Mouse (Mus musculus): ENCODE measurements around the gene Cacng3. TPM values are rescaled to one million over a fixed set of nuclear protein-coding genes. Genes with fewer than 3 reads are reported as not detected.

Gene Cacng3
- 0.34 and 0.48 TPM in 2 replicates for polyA plus RNA-seq (2012; rRNA removed)

GRCm38 (mm10) chr7:122670442-122670872, at the start of gene Cacng3:
Gene Cacng3, plus strand, starts transcription at chr7:122670492.
- WGBS: 24% methylated on average over 13 of the region's 13 CpGs

GRCm38 (mm10) chr7:122622125-122622774, 48.0 kb upstream of the Cacng3 start:
- WGBS: 77% methylated on average over 9 of the region's 9 CpGs
- TF ChIP-seq CTCF (IDR thresholded peaks at IDR 0.05; ENCODE audit: extremely low read depth, insufficient read depth, insufficient read length, insufficient replicate concordance): no peak
- no peak for TF ChIP-seq POLR2A (IDR thresholded peaks at IDR 0.05; ENCODE audit: low read depth, low read length)
- Histone ChIP-seq H3K27me3 (ENCODE audit: control insufficient read depth, insufficient read depth, low read length) (no peaks in the 10 kb centered on the region), H3K4me1 (ENCODE audit: control insufficient read depth, insufficient read depth, insufficient read length) (no peaks in the 10 kb centered on the region), H3K36me3 (ENCODE audit: control insufficient read depth, insufficient read depth, low read length) (peaks cover 10% of the 10 kb centered on the region), H3K4me3 (ENCODE audit: extremely low read depth, insufficient read depth, insufficient read length) (no peak overlapping the region), H3K27ac (ENCODE audit: insufficient read depth, low read length) (no peak overlapping the region)
- DNase-seq (ENCODE audit: low read depth in 1 of 2, low spot score in 2 of 2): no peak

More at GRCm38 (mm10) chr7:122670442-122670872, at the start of gene Cacng3:
- Histone ChIP-seq H3K4me1 (ENCODE audit: control insufficient read depth, insufficient read depth, insufficient read length) (no peaks in the 10 kb centered on the region), H3K27me3 (ENCODE audit: control insufficient read depth, insufficient read depth, low read length) (peaks cover 4% of the 10 kb centered on the region; the same call in 1 of the 2 replicates), H3K27ac (ENCODE audit: insufficient read depth, low read length) (no peak within 1 kb of the TSS), H3K4me3 (ENCODE audit: extremely low read depth, insufficient read depth, insufficient read length) (no peak within 1 kb of the TSS), H3K36me3 (ENCODE audit: control insufficient read depth, insufficient read depth, low read length) (no peaks in the 10 kb centered on the region)
- TF ChIP-seq POLR2A (IDR thresholded peaks at IDR 0.05; ENCODE audit: low read depth, low read length) (no peak), CTCF (IDR thresholded peaks at IDR 0.05; ENCODE audit: extremely low read depth, insufficient read depth, insufficient read length, insufficient replicate concordance) (no peak)
- no peak for DNase-seq (ENCODE audit: low read depth in 1 of 2, low spot score in 2 of 2)

GRCm38 (mm10) chr7:122623753-122624152, 46.5 kb upstream of the Cacng3 start:
- H3K27ac ChIP-seq (ENCODE audit: insufficient read depth, low read length): no peak overlapping the region
- H3K36me3 ChIP-seq (ENCODE audit: control insufficient read depth, insufficient read depth, low read length): peaks cover 12% of the 10 kb centered on the region
- no peak for DNase-seq (ENCODE audit: low read depth in 1 of 2, low spot score in 2 of 2)
- no peaks in the 10 kb centered on the region for H3K27me3 ChIP-seq (ENCODE audit: control insufficient read depth, insufficient read depth, low read length)
- H3K4me3 ChIP-seq (ENCODE audit: extremely low read depth, insufficient read depth, insufficient read length): no peak overlapping the region
- no peaks in the 10 kb centered on the region for H3K4me1 ChIP-seq (ENCODE audit: control insufficient read depth, insufficient read depth, insufficient read length)
- WGBS: 87% methylated on average over 1 of the region's 1 CpGs
- TF ChIP-seq CTCF (IDR thresholded peaks at IDR 0.05; ENCODE audit: extremely low read depth, insufficient read depth, insufficient read length, insufficient replicate concordance): no peak
- no peak for TF ChIP-seq POLR2A (IDR thresholded peaks at IDR 0.05; ENCODE audit: low read depth, low read length)

- WGBS: 92% methylated on average over 5 of the region's 5 CpGs
- H3K36me3 ChIP-seq (ENCODE audit: control insufficient read depth, insufficient read depth, low read length): peaks cover 9% of the 10 kb centered on the region
- H3K27ac ChIP-seq (ENCODE audit: insufficient read depth, low read length): no peak overlapping the region
- no peaks in the 10 kb centered on the region for H3K4me1 ChIP-seq (ENCODE audit: control insufficient read depth, insufficient read depth, insufficient read length)
- TF ChIP-seq POLR2A (IDR thresholded peaks at IDR 0.05; ENCODE audit: low read depth, low read length) (no peak), CTCF (IDR thresholded peaks at IDR 0.05; ENCODE audit: extremely low read depth, insufficient read depth, insufficient read length, insufficient replicate concordance) (no peak)
- no peaks in the 10 kb centered on the region for H3K27me3 ChIP-seq (ENCODE audit: control insufficient read depth, insufficient read depth, low read length)
- no peak overlapping the region for H3K4me3 ChIP-seq (ENCODE audit: extremely low read depth, insufficient read depth, insufficient read length)
- DNase-seq (ENCODE audit: low read depth in 1 of 2, low spot score in 2 of 2): no peak
Measured at GRCm38 (mm10) chr7:122628050-122628449, 42.2 kb upstream of the Cacng3 start.

GRCm38 (mm10) chr7:122630386-122630785, 39.9 kb upstream of the Cacng3 start:
- no peak for DNase-seq (ENCODE audit: low read depth in 1 of 2, low spot score in 2 of 2)
- Histone ChIP-seq H3K27me3 (ENCODE audit: control insufficient read depth, insufficient read depth, low read length) (no peaks in the 10 kb centered on the region), H3K4me1 (ENCODE audit: control insufficient read depth, insufficient read depth, insufficient read length) (no peaks in the 10 kb centered on the region), H3K36me3 (ENCODE audit: control insufficient read depth, insufficient read depth, low read length) (peaks cover 11% of the 10 kb centered on the region), H3K27ac (ENCODE audit: insufficient read depth, low read length) (no peak overlapping the region), H3K4me3 (ENCODE audit: extremely low read depth, insufficient read depth, insufficient read length) (no peak overlapping the region)
- WGBS: 86% methylated on average over 2 of the region's 2 CpGs
- TF ChIP-seq POLR2A (IDR thresholded peaks at IDR 0.05; ENCODE audit: low read depth, low read length) (no peak), CTCF (IDR thresholded peaks at IDR 0.05; ENCODE audit: extremely low read depth, insufficient read depth, insufficient read length, insufficient replicate concordance) (no peak)

GRCm38 (mm10) chr7:122631151-122631550, 39.1 kb upstream of the Cacng3 start:
- Histone ChIP-seq H3K36me3 (ENCODE audit: control insufficient read depth, insufficient read depth, low read length) (peaks cover 11% of the 10 kb centered on the region), H3K4me3 (ENCODE audit: extremely low read depth, insufficient read depth, insufficient read length) (no peak overlapping the region), H3K27ac (ENCODE audit: insufficient read depth, low read length) (no peak overlapping the region), H3K27me3 (ENCODE audit: control insufficient read depth, insufficient read depth, low read length) (no peaks in the 10 kb centered on the region), H3K4me1 (ENCODE audit: control insufficient read depth, insufficient read depth, insufficient read length) (no peaks in the 10 kb centered on the region)
- no peak for TF ChIP-seq POLR2A (IDR thresholded peaks at IDR 0.05; ENCODE audit: low read depth, low read length)
- no peak for TF ChIP-seq CTCF (IDR thresholded peaks at IDR 0.05; ENCODE audit: extremely low read depth, insufficient read depth, insufficient read length, insufficient replicate concordance)
- 72% methylated on average over 3 of the region's 3 CpGs for WGBS
- DNase-seq (ENCODE audit: low read depth in 1 of 2, low spot score in 2 of 2): no peak

GRCm38 (mm10) chr7:122632946-122633345, 37.3 kb upstream of the Cacng3 start:
- WGBS: 65% methylated on average over 5 of the region's 5 CpGs
- H3K36me3 ChIP-seq (ENCODE audit: control insufficient read depth, insufficient read depth, low read length): peaks cover 7% of the 10 kb centered on the region
- no peak overlapping the region for H3K27ac ChIP-seq (ENCODE audit: insufficient read depth, low read length)
- H3K4me1 ChIP-seq (ENCODE audit: control insufficient read depth, insufficient read depth, insufficient read length): no peaks in the 10 kb centered on the region
- no peak for DNase-seq (ENCODE audit: low read depth in 1 of 2, low spot score in 2 of 2)
- H3K4me3 ChIP-seq (ENCODE audit: extremely low read depth, insufficient read depth, insufficient read length): no peak overlapping the region
- no peak for TF ChIP-seq CTCF (IDR thresholded peaks at IDR 0.05; ENCODE audit: extremely low read depth, insufficient read depth, insufficient read length, insufficient replicate concordance)
- no peak for TF ChIP-seq POLR2A (IDR thresholded peaks at IDR 0.05; ENCODE audit: low read depth, low read length)
- H3K27me3 ChIP-seq (ENCODE audit: control insufficient read depth, insufficient read depth, low read length): no peaks in the 10 kb centered on the region

All from spleen, adult 2 months (tissue).